Mouse (Mus musculus) heart, embryonic 11.5 days (tissue): ENCODE results near the gene Gm527. TPM values are rescaled to one million over a fixed set of nuclear protein-coding genes. Genes with fewer than 3 reads are reported as not detected.

ENCODE experiments used
- polyA plus RNA-seq: library from polyadenylated mRNA; unstranded; fragments of >200 nt; fragmentation: Nextera tagmentation; extraction: Ambion mirVana; gene quantifications from 2 replicates; pipeline ENCODE4 v1.2.1, GENCODE M21; 2014

Gene Gm527
- polyA plus RNA-seq, 1 experiment from 2014 or later: 1.3 TPM

Other genes starting within 250 kb of the Gm527 start
- gene Klhl28, start 47.6 kb downstream of the Gm527 start, polyA plus RNA-seq: 9.3 and 12.2 TPM in 2 replicates
- 21.5 and 22.4 TPM in 2 replicates for gene Togaram1, start 47.9 kb downstream of the Gm527 start, polyA plus RNA-seq
- gene Prpf39, start 118.4 kb downstream of the Gm527 start, polyA plus RNA-seq: 40.0 and 46.5 TPM in 2 replicates
- 504 and 510 TPM in 2 replicates for gene Fkbp3, start 156.1 kb downstream of the Gm527 start, polyA plus RNA-seq
- 7.8 and 9.7 TPM in 2 replicates for gene Fancm, start 157.7 kb downstream of the Gm527 start, polyA plus RNA-seq